In genomic region chr17:24881738-24882440, GRCm38 (mm10) we compare ENCODE assay signal across 8 mouse cellular contexts. TPM values are rescaled to one million over a fixed set of nuclear protein-coding genes. Genes with fewer than 3 reads are reported as not detected.
DNase-seq lines count a peak whose midpoint lies in the region; ATAC-seq and TF ChIP-seq lines count a peak whose summit lies in the region.

No protein-coding gene starts in this region.

- H3K36me3 ChIP-seq in megakaryocyte, embryonic 14.5 days (replicated peaks; ENCODE audit: low read length): peaks cover 49% of the 10 kb centered on the region
- H3K36me3 ChIP-seq in myocyte (ENCODE audit: control insufficient read depth, insufficient read depth): no peaks in the 10 kb centered on the region

- peak; percentile 65 for TF ChIP-seq CTCF in gastrocnemius, adult 2 months (IDR thresholded peaks at IDR 0.05)

- DNase-seq in gastrocnemius, adult 2 months: peak; percentile 78
- DNase-seq in gastrocnemius, postnatal 25 days: no peak
- peak; percentile 30 for DNase-seq in c-Kit-positive CD71-positive TER-119-negative erythroid progenitor cells, embryonic 14.5 days (ENCODE audit: low read depth)
- no peak for DNase-seq in ovary, adult 18-20 months (ENCODE audit: low spot score)
- no peak for DNase-seq in urinary bladder, adult 18-20 months (ENCODE audit: low spot score in 2 of 2)

- intact Hi-C loops in gastrocnemius, adult 2 months (cut with DNase I): loop anchor here (5.0 kb wide), 1 partner anchor 135 kb away; no protein-coding TSS in a partner anchor

- H3K9me3 ChIP-seq in megakaryocyte, embryonic 14.5 days: no peaks in the 10 kb centered on the region

- H3K4me2 ChIP-seq in myocyte (ENCODE audit: low read depth): peak overlapping the region; percentile 44

- H3K79me2 ChIP-seq in myocyte (ENCODE audit: control insufficient read depth, insufficient read depth): no peaks in the 10 kb centered on the region

- peaks cover 4% of the 10 kb centered on the region for H3K27me3 ChIP-seq in megakaryocyte, embryonic 14.5 days (replicated peaks)
- no peaks in the 10 kb centered on the region for H3K27me3 ChIP-seq in myocyte (ENCODE audit: control insufficient read depth, insufficient read depth, insufficient read length)

- H3ac ChIP-seq in myocyte (ENCODE audit: control insufficient read depth, insufficient read length): no peak overlapping the region

- no peak for ATAC-seq in megakaryocyte, adult 5-6 weeks (ENCODE audit: poor library complexity, severe bottlenecking)

- H3K27ac ChIP-seq in gastrocnemius, adult 2 months: peak overlapping the region; percentile 80

- peak overlapping the region; percentile 25 for H3K4me3 ChIP-seq in gastrocnemius, adult 2 months
- peak overlapping the region; percentile 79 for H3K4me3 ChIP-seq in megakaryocyte, embryonic 14.5 days (replicated peaks)
- H3K4me3 ChIP-seq in myocyte: no peak overlapping the region

- H3K4me1 ChIP-seq in megakaryocyte, embryonic 14.5 days: peaks cover 48% of the 10 kb centered on the region

- no peak for TF ChIP-seq POLR2A in myocyte (IDR thresholded peaks at IDR 0.05; ENCODE audit: insufficient read length, low read depth)

TF ChIP-seq in myocyte, 11 proteins besides CTCF, POLR2A, EP300 and RAD21:
- TF ChIP-seq POLR2AphosphoS2 (IDR thresholded peaks at IDR 0.05; ENCODE audit: insufficient read length, low read depth) (no peak), TCF12 (IDR thresholded peaks at IDR 0.05; ENCODE audit: insufficient read depth, poor library complexity, severe bottlenecking) (no peak), TCF3 (IDR thresholded peaks at IDR 0.05; ENCODE audit: insufficient read length, low read depth) (no peak), REST (IDR thresholded peaks at IDR 0.05; ENCODE audit: insufficient read depth, insufficient read length) (no peak), CEBPB (IDR thresholded peaks at IDR 0.05; ENCODE audit: insufficient read depth, poor library complexity, severe bottlenecking) (no peak), MYOD1 (IDR thresholded peaks at IDR 0.05; ENCODE audit: control insufficient read depth in 1 of 3, insufficient read length in 2 of 3, low read depth in 2 of 3) (no peak), E2F4 (IDR thresholded peaks at IDR 0.05; ENCODE audit: insufficient read depth) (no peak), SRF (IDR thresholded peaks at IDR 0.05; ENCODE audit: control insufficient read depth, insufficient read length, low read depth) (no peak), MYOG (IDR thresholded peaks at IDR 0.05; ENCODE audit: control insufficient read depth in 1 of 3, insufficient read depth in 1 of 3, insufficient read length in 2 of 3, low read depth in 2 of 3) (no peak), USF1 (IDR thresholded peaks at IDR 0.05; ENCODE audit: low read depth) (no peak), MAX (IDR thresholded peaks at IDR 0.05; ENCODE audit: low read depth) (no peak)

RNA-seq across cellular contexts. Expression of gene Nubp2, which starts 4.3 kb away (rescaled TPM):
- 10 to 100 TPM; 10.5 to 11.3 TPM for total RNA-seq in gastrocnemius, adult 2 months (2021)
- total RNA-seq in gastrocnemius, postnatal 25 days (2021): 10 to 100 TPM; 10.2 to 13.1 TPM
- 58.9 and 67.0 TPM in 2 replicates for polyA plus RNA-seq in megakaryocyte, embryonic 14.5 days (2012; ENCODE audit: insufficient read depth, low replicate concordance)
- 74.4 and 76.3 TPM in 2 replicates for total RNA-seq in megakaryocyte, adult 5-6 weeks (2015)
- 39.8 and 43.2 TPM in 2 replicates for total RNA-seq in megakaryocyte, adult 5-6 weeks (2017)
- polyA plus RNA-seq in myocyte (2012; fragmentation: generic; extraction: Trizol): 38.5 TPM

RNA-seq across cellular contexts. Expression of gene Spsb3, which starts 4.6 kb away (rescaled TPM):
- total RNA-seq in gastrocnemius, adult 2 months (2021): 10 to 100 TPM; 30.4 to 37.7 TPM
- 10 to 100 TPM; 27.8 to 31.5 TPM for total RNA-seq in gastrocnemius, postnatal 25 days (2021)
- polyA plus RNA-seq in megakaryocyte, embryonic 14.5 days (2012; ENCODE audit: insufficient read depth, low replicate concordance): 18.7 and 57.4 TPM in 2 replicates
- total RNA-seq in megakaryocyte, adult 5-6 weeks (2015): 17.1 and 19.8 TPM in 2 replicates
- total RNA-seq in megakaryocyte, adult 5-6 weeks (2017): 11.1 and 11.9 TPM in 2 replicates
- polyA plus RNA-seq in myocyte (2012; fragmentation: generic; extraction: Trizol): 46.6 TPM

RNA-seq across cellular contexts. Expression of gene Eme2, which starts 13.0 kb away (rescaled TPM):
- total RNA-seq in gastrocnemius, adult 2 months (2021): 10 to 100 TPM in 1 of 2 experiments, 1 to 10 TPM in 1; 9.3 to 10.9 TPM
- total RNA-seq in gastrocnemius, postnatal 25 days (2021): 10 to 100 TPM in 1 of 2 experiments, 1 to 10 TPM in 1; 8.8 to 10.4 TPM
- polyA plus RNA-seq in megakaryocyte, embryonic 14.5 days (2012; ENCODE audit: insufficient read depth, low replicate concordance): 5.8 and 10.0 TPM in 2 replicates
- 2.2 and 5.8 TPM in 2 replicates for total RNA-seq in megakaryocyte, adult 5-6 weeks (2015)
- total RNA-seq in megakaryocyte, adult 5-6 weeks (2017): 13.5 and 17.4 TPM in 2 replicates
- polyA plus RNA-seq in myocyte (2012; fragmentation: generic; extraction: Trizol): 12.5 TPM

RNA-seq across cellular contexts. Expression of gene Mrps34, which starts 13.0 kb away (rescaled TPM):
- total RNA-seq in gastrocnemius, adult 2 months (2021): 10 to 100 TPM; 75.8 to 95.7 TPM
- total RNA-seq in gastrocnemius, postnatal 25 days (2021): 100 to 1,000 TPM in 1 of 2 experiments, 10 to 100 TPM in 1; 85.9 to 105 TPM
- polyA plus RNA-seq in megakaryocyte, embryonic 14.5 days (2012; ENCODE audit: insufficient read depth, low replicate concordance): 75.3 and 168 TPM in 2 replicates
- total RNA-seq in megakaryocyte, adult 5-6 weeks (2015): 30.0 and 30.1 TPM in 2 replicates
- 12.9 and 18.9 TPM in 2 replicates for total RNA-seq in megakaryocyte, adult 5-6 weeks (2017)
- polyA plus RNA-seq in myocyte (2012; fragmentation: generic; extraction: Trizol): 142 TPM

RNA-seq across cellular contexts. Expression of gene Nme3, which starts 14.4 kb away (rescaled TPM):
- 10 to 100 TPM; 10.2 to 13.1 TPM for total RNA-seq in gastrocnemius, adult 2 months (2021)
- 1 to 10 TPM; 7.7 to 9.8 TPM for total RNA-seq in gastrocnemius, postnatal 25 days (2021)
- 18.4 TPM in 1 of 2 replicates, not detected in the other for polyA plus RNA-seq in megakaryocyte, embryonic 14.5 days (2012; ENCODE audit: insufficient read depth, low replicate concordance)
- 27.2 and 28.2 TPM in 2 replicates for total RNA-seq in megakaryocyte, adult 5-6 weeks (2015)
- total RNA-seq in megakaryocyte, adult 5-6 weeks (2017): 40.9 and 45.5 TPM in 2 replicates
- 23.7 TPM for polyA plus RNA-seq in myocyte (2012; fragmentation: generic; extraction: Trizol)

Comparison
In these comparisons a context has a peak if more than half of its experiments do, and no peak if none do; other contexts are left out.
1. DNase-seq: peak in gastrocnemius, adult 2 months (single experiment) and c-Kit-positive CD71-positive TER-119-negative erythroid progenitor cells, embryonic 14.5 days (single experiment); none in gastrocnemius, postnatal 25 days (single experiment), ovary, adult 18-20 months (single experiment) and urinary bladder, adult 18-20 months (0 of 2).